Mouse (Mus musculus) megakaryocyte, embryonic 14.5 days (primary cell): ENCODE results near the gene Stk32c. TPM values are rescaled to one million over a fixed set of nuclear protein-coding genes. Genes with fewer than 3 reads are reported as not detected.

Experiments used
- H3K27me3 ChIP-seq: replicated peaks from 2 replicates; pipeline ENCODE3; 2012; ENCODE audit warnings: inconsistent platforms
- H3K36me3 ChIP-seq: replicated peaks from 2 replicates; pipeline ENCODE3; 2012; ENCODE audit warnings: low read length, inconsistent platforms, mixed read lengths
- H3K4me1 ChIP-seq: 2 replicates; pipeline ENCODE4 v1.6.1; 2012; ENCODE audit warnings: inconsistent platforms
- H3K4me3 ChIP-seq: replicated peaks from 2 replicates; pipeline ENCODE3; 2012; ENCODE audit warnings: moderate library complexity, mild to moderate bottlenecking, inconsistent platforms
- H3K9me3 ChIP-seq: 2 replicates; pipeline ENCODE4 v1.6.1; 2012; ENCODE audit warnings: inconsistent platforms
- FLI1 ChIP-seq: IDR thresholded peaks from 2 replicates; pipeline ENCODE4 v1.6.1; 2012; ENCODE audit warnings: low read length, inconsistent platforms, mixed read lengths
- GATA1 ChIP-seq: IDR thresholded peaks from 3 replicates; pipeline ENCODE4 v1.6.1; 2012; ENCODE audit warnings: mixed read lengths, low read length, inconsistent platforms, borderline replicate concordance
- polyA plus RNA-seq: library from polyadenylated mRNA; stranded (reverse); fragments of >175 nt; gene quantifications from 2 replicates; pipeline ENCODE4 v1.2.3, GENCODE M21; 2012; ENCODE audit warnings: low replicate concordance; ENCODE audit not compliant: insufficient read depth

Gene Stk32c
- polyA plus RNA-seq, 1 experiment, result not detected

DNA sequence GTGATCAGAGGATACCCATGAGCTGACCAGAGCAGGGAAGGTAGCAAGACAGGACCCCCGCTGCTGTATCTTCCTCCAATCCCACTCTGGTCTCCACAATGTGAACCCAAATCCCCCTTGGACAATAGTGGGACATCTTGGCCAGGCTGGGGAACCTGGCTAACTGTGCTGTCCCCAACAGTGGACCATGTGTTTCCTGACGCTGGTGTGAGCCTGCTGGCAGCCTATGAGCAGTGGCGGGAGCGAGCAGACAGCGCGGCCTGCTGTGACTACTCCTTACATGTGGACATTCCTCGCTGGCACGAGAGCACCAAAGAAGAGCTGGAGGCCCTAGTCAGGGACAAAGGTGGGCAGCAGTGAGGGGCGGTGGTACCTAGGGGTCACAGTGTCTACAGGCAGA is 121.4 kb downstream of the Stk32c start:
- Histone ChIP-seq H3K9me3 (no peaks in the 10 kb centered on the region), H3K4me3 (no peak overlapping the region), H3K27me3 (peaks cover 97% of the 10 kb centered on the region), H3K4me1 (no peaks in the 10 kb centered on the region), H3K36me3 (no peaks in the 10 kb centered on the region)
- no peak for TF ChIP-seq FLI1
- TF ChIP-seq GATA1, result no peak

DNA sequence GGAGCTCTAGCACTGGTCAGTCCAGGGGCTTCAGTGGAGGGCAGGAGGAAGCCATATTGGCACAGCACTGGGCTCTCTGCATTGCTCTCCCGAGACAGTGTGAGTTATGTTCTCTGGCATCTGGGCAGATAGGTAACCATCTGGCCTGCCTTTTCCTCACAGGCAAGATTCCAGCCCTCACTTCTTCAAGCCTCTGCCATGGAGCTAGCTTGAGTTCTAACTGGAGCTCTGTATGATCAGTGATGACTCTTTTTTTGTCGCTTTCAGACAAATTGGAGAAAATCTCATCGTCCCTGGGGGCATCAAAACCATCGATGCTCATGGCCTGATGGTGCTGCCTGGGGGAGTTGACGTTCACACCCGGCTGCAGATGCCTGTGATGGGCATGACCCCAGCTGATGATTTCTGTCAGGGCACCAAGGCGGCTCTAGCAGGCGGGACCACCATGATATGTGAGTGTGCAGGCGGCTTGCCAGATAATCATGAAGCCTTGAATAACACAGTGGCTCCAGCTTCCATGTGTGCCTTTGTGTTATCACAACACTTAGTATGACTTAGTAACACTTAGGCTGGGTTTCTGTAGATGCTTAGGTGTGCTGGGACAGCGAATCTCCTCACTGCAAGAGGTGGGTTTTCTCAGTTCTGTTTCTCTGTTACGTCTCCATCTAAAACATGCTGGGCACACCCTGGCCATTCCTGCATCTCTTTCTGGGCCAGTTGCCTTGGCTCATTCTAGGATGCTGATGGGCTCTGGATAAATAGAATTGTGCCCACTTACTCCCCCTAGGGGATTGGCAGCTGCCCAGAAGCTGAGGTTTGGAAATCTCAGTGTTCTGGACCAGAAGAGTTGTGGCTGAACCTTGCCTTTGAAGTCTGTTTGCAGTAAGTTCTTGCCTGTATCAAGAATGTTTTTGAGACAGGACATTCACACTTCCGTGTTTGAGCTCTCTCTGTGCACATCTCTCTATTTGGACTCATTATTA is 122.9 kb downstream of the Stk32c start:
- no peaks in the 10 kb centered on the region for H3K36me3 ChIP-seq
- peaks cover 4% of the 10 kb centered on the region; the same call in 1 of the 2 replicates for H3K4me1 ChIP-seq
- H3K4me3 ChIP-seq, result no peak overlapping the region
- TF ChIP-seq FLI1 (no peak), GATA1 (no peak)
- peaks cover 97% of the 10 kb centered on the region for H3K27me3 ChIP-seq
- H3K9me3 ChIP-seq, result no peaks in the 10 kb centered on the region

DNA sequence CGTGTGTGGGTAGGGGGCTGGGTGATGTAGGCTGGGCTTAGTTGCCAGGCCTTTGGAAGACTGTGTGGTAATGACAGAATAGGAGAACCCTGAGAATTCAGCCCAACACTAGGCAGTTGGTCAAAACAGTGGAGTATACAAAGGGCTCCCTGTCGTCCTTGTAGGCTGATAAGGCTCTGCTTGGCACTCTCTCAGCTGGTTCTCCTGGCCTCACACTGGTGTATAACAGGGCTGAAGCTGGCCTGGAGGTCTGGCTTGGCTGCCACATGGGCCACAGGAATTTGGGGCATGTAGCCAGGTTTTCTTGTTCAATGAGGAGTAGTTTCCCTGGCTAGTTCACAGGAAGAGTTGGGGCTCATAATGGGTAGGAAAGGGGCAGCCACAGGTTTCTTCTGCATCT is 125.3 kb downstream of the Stk32c start:
- Histone ChIP-seq H3K4me1 (peaks cover 4% of the 10 kb centered on the region; the same call in 1 of the 2 replicates), H3K36me3 (no peaks in the 10 kb centered on the region), H3K9me3 (no peaks in the 10 kb centered on the region), H3K4me3 (no peak overlapping the region), H3K27me3 (peaks cover 92% of the 10 kb centered on the region)
- no peak for TF ChIP-seq GATA1
- no peak for TF ChIP-seq FLI1

DNA sequence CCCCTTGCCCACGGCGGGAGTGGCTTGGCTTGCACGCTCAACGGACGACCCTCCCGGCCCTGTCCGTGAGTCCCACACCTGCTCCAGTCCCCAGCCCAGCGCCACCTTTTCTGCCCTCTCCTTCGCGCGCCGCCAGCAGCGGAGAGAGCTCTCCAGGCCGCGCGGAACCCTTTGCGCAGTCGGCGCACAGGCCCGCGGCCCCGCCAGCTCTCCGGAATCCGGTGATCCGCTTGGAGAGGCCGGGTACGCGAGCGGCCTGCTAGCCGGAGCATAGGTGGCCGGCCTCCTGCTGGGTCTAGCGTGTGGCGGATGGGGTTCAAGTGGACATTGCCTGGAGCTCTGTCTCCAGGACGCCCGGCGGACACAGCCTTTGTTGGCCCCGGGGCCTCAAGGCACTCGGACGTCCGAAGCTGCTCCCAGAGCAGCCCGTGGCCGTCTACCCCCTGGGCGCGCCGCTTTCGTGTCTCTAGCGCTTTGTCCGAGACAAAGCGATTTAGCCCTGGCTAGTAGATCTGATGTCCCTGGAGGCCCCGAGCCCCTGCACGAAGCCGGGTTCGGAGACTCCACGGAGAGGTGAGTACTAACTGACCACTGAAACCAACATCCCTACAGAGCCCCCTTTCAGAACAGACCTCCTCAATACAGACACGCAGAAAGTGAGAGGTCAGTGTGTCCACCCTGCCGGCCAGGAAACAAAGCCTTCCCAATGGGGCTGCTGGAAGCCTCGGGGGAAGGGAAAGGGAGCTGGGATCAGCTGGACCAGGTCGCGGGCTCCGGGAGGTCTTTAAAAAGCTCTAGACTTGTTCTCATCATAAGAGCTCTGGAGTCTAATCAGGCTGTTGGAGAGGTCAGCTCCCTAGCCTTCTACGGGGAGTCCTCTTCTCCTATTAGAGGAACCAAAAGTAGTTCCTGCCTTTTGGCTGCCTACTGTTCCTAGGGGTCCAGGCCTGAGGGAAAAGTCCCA is 126.6 kb downstream of the Stk32c start:
- Histone ChIP-seq H3K27me3 (peaks cover 88% of the 10 kb centered on the region), H3K4me3 (peak overlapping the region; percentile 14)
- no peak for TF ChIP-seq GATA1
- TF ChIP-seq FLI1, result no peak

DNA sequence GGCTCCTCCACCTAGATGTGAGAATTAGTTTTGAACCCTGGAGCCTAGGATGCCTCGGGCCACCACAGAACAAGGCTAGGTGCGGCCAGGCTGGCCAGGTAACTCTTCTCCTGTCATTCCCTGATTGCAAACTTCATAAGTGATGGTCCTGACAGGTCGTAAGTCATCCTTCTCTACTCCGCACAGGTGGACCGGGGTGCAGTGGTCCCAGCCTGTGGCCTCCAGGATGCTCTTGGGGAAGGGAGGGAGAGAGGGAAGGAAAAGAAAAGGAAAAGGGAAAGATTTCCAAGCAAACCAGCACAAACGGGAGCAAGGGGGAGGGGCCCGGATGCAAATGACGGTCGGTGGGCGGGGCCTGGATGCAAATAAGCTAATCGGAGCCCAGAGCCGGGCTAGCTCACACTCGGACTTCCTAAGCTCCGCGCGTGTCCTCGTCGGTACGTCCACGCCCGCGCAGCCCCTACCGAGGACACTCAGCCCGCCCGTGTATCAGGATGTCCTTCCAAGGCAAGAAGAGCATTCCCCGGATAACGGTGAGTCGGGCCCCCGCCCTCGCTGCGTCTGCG is 127.4 kb downstream of the Stk32c start, which contains the start of gene Dpysl4:
Dpysl4 (plus strand) TSS at position 373 of the 566 bp plus-strand sequence.
- Histone ChIP-seq H3K9me3 (peaks cover 5% of the 10 kb centered on the region; the same call in 1 of the 2 replicates), H3K36me3 (no peaks in the 10 kb centered on the region), H3K4me3 (peak within 1 kb of the TSS; percentile 14), H3K4me1 (peaks cover 4% of the 10 kb centered on the region; the same call in 1 of the 2 replicates), H3K27me3 (peaks cover 83% of the 10 kb centered on the region)
- TF ChIP-seq FLI1, result no peak
- TF ChIP-seq GATA1, result no peak

More for the DNA sequence above, 126.6 kb downstream of the Stk32c start:
- Histone ChIP-seq H3K9me3 (no peaks in the 10 kb centered on the region), H3K36me3 (no peaks in the 10 kb centered on the region), H3K4me1 (peaks cover 4% of the 10 kb centered on the region; the same call in 1 of the 2 replicates)

DNA sequence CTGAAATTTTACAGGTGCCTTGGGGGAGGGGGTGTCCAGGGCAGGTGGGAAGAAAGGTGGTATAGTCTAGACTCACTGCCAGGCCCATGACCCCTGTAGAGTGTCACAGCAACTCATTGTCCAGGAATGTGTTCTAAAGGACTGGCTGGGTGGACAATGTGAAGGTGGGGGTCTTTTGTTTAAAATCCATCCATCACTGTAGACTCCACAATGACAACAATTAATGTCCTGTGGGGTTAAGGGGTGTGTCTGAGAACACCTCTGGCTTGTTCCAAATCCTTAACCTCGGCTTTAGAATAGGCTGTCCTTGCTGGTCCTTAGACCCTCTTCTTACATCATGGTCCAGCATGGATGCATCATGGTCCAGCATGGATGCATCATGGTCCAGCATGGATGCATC is 128.8 kb downstream of the Stk32c start:
- Histone ChIP-seq H3K36me3 (no peaks in the 10 kb centered on the region), H3K4me1 (peaks cover 4% of the 10 kb centered on the region; the same call in 1 of the 2 replicates), H3K9me3 (peaks cover 5% of the 10 kb centered on the region; the same call in 1 of the 2 replicates), H3K4me3 (no peak overlapping the region), H3K27me3 (peaks cover 77% of the 10 kb centered on the region)
- TF ChIP-seq GATA1 (no peak), FLI1 (no peak)

DNA sequence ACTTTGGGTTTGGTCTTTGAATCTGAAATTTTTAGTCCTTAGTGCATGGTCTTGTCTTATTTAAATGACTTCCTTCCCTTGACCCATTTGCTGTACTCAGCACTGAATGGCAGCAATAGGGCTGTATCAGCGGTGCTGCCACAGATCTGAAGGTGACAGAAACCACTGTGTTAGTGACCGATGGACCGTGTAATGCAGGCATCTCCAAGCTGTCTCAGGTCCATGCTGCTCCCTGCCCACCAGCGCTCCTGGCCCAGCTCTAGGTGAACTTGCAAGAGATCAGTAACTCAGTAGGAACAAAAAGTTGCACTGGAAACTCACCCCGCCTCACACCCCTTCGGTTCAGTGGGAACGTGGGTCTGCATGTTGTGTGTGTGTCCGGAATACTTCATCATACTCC is 130.8 kb downstream of the Stk32c start:
- Histone ChIP-seq H3K9me3 (peaks cover 5% of the 10 kb centered on the region; the same call in 1 of the 2 replicates), H3K4me3 (no peak overlapping the region), H3K36me3 (no peaks in the 10 kb centered on the region), H3K4me1 (peaks cover 4% of the 10 kb centered on the region; the same call in 1 of the 2 replicates), H3K27me3 (peaks cover 74% of the 10 kb centered on the region)
- TF ChIP-seq GATA1 (no peak), FLI1 (no peak)

DNA sequence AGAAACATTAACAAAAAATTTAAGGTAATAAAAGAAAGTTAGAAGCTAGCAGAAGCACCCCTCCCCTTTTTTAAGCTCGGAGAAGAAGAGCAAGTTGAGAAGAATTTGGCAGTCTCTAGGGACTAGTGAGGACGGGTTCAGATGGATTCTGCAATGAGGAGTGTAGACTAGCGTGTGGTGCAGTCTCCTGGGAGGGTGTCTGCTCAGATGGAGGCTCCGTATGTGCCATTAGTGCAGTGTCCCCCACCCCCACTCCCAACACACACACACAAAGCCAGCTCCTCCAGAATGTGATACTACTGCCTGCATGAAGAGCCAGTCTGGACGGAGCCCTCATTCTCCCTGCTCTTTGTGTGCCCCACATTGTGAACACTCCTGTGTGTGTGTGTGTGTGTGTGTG is 131.9 kb downstream of the Stk32c start:
- Histone ChIP-seq H3K4me1 (peaks cover 4% of the 10 kb centered on the region; the same call in 1 of the 2 replicates), H3K36me3 (no peaks in the 10 kb centered on the region), H3K4me3 (no peak overlapping the region), H3K9me3 (peaks cover 5% of the 10 kb centered on the region; the same call in 1 of the 2 replicates), H3K27me3 (peaks cover 74% of the 10 kb centered on the region)
- no peak for TF ChIP-seq FLI1

DNA sequence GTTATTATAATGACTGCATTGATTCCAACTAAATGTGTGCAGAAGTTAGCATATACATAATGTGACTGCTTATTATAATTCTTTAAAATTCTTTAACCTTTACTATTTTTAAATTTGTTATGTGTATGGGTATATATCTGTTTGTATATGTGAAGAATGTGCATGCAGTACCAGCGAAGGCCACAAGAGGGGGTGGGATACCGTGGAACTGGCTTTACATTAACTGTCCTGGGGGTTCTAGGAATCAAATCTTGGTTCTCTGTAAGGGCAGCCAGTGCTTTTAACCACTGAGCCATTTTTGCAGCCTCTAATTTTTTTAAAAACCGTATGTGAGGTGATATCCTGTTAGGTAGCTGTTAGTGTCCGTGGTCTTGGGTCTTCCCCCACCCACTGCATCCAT is 132.4 kb downstream of the Stk32c start:
- H3K27me3 ChIP-seq, result peaks cover 74% of the 10 kb centered on the region
- peaks cover 5% of the 10 kb centered on the region; the same call in 1 of the 2 replicates for H3K9me3 ChIP-seq
- H3K4me1 ChIP-seq, result no peaks in the 10 kb centered on the region; the same call in 1 of the 2 replicates
- H3K4me3 ChIP-seq, result no peak overlapping the region
- H3K36me3 ChIP-seq, result no peaks in the 10 kb centered on the region
- TF ChIP-seq GATA1 (no peak), FLI1 (no peak)
